Mouse (Mus musculus) midbrain, embryonic 16.5 days (tissue): ENCODE results near the gene Upf2. TPM values are rescaled to one million over a fixed set of nuclear protein-coding genes. Genes with fewer than 3 reads are reported as not detected.
A peak's percentile ranks its signal among the peaks of the same experiment; 100 is the strongest.

Experiments
- ATAC-seq: fragments of 200-750 bp; cut with Nextera tagmentation; 2 replicates; pipeline ENCODE4 v1.8.0; 2017; ENCODE audit warnings: moderate TSS enrichment
- H3K27ac ChIP-seq: fragments of 300-500 bp; sonication (generic); 2 replicates; pipeline ENCODE4 v1.5.1; 2014; ENCODE audit warnings: mild to moderate bottlenecking, low read length, mixed read lengths
- H3K27me3 ChIP-seq: fragments of 300-500 bp; sonication (generic); 2 replicates; pipeline ENCODE4 v1.6.1; 2014; ENCODE audit warnings: low read depth, low read length, mixed read lengths; ENCODE audit not compliant: control insufficient read depth, insufficient read depth
- H3K36me3 ChIP-seq: fragments of 300-500 bp; sonication (generic); 2 replicates; pipeline ENCODE4 v1.6.1; 2014; ENCODE audit warnings: mild to moderate bottlenecking, low read length, moderate library complexity, mixed read lengths; ENCODE audit not compliant: control insufficient read depth, insufficient read depth
- H3K4me1 ChIP-seq: fragments of 300-500 bp; sonication (generic); 2 replicates; pipeline ENCODE4 v1.6.1; 2014; ENCODE audit warnings: mild to moderate bottlenecking, low read length, mixed read lengths; ENCODE audit not compliant: control insufficient read depth, insufficient read depth
- H3K4me2 ChIP-seq: fragments of 300-500 bp; sonication (generic); 2 replicates; pipeline ENCODE4 v1.6.1; 2014; ENCODE audit warnings: mild to moderate bottlenecking, low read length, mixed read lengths
- H3K4me3 ChIP-seq: fragments of 300-500 bp; sonication (generic); 2 replicates; pipeline ENCODE4 v1.5.1; 2014; ENCODE audit warnings: low read depth, mild to moderate bottlenecking, low read length, moderate library complexity, mixed read lengths
- H3K9ac ChIP-seq: fragments of 300-500 bp; sonication (generic); 2 replicates; pipeline ENCODE4 v1.6.1; 2014; ENCODE audit warnings: low read depth, low read length, mixed read lengths
- H3K9me3 ChIP-seq: fragments of 300-500 bp; sonication (generic); replicated peaks from 2 replicates; pipeline ENCODE4 v1.6.1; 2014; ENCODE audit warnings: mild to moderate bottlenecking, low read length, mixed read lengths; ENCODE audit not compliant: control insufficient read depth, poor library complexity, severe bottlenecking
- WGBS: fragments of 180-500 bp; shearing (Covaris S2); extraction: QIAGEN DNeasy Blood & Tissue Kit; methylation state at CpG from one replicate; pipeline ENCODE4 v1.1.7; 2014; 5-methylcytosine and 5-hydroxymethylcytosine counted together
- polyA plus RNA-seq: library from polyadenylated mRNA; unstranded; fragments of >200 nt; fragmentation: Nextera tagmentation; extraction: Ambion mirVana; gene quantifications from 2 replicates; pipeline ENCODE4 v1.2.1, GENCODE M21; 2015

The Upf2 gene
- polyA plus RNA-seq, 1 experiment from 2014 or later: 8.0 TPM

- no peaks in the 10 kb centered on the region for H3K27me3 ChIP-seq
- no peak for ATAC-seq
- no peak overlapping the region for H3K4me3 ChIP-seq
- H3K27ac ChIP-seq: no peak overlapping the region
- H3K4me1 ChIP-seq: no peaks in the 10 kb centered on the region
- H3K9ac ChIP-seq: no peak overlapping the region
- no peak overlapping the region for H3K4me2 ChIP-seq
- peaks cover 9% of the 10 kb centered on the region for H3K36me3 ChIP-seq
- no peaks in the 10 kb centered on the region for H3K9me3 ChIP-seq
- 91% methylated on average over 18 of the region's 18 CpGs for WGBS
These were observed 20.8 kb upstream of the Upf2 start for GRCm38 (mm10) chr2:5930291-5931054.

DNA sequence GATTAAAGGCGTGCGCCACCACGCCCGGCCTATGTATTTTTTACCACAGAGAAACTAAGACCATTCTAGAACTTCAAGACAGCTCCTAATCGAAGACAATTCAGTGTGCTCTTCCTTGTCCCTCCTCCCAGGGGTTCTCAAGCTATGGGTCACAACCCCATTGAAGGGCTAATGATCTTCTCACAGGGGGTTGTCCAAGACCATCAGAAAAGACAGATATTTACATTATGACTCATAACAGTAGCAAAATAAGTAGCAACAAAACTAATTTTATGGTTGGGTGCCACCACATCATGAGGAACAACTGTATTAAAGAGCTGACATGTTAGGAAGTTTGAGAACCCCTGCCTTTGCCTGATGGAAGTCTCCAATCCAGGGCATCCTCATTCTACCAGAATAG is 19.3 kb upstream of the Upf2 start:
- no peaks in the 10 kb centered on the region for H3K4me1 ChIP-seq
- peaks cover 7% of the 10 kb centered on the region for H3K36me3 ChIP-seq
- H3K27ac ChIP-seq: no peak overlapping the region
- no peaks in the 10 kb centered on the region for H3K9me3 ChIP-seq
- WGBS: 95% methylated on average over 5 of the region's 5 CpGs
- H3K4me2 ChIP-seq: no peak overlapping the region
- no peak for ATAC-seq
- H3K9ac ChIP-seq: no peak overlapping the region
- H3K4me3 ChIP-seq: no peak overlapping the region
- no peaks in the 10 kb centered on the region for H3K27me3 ChIP-seq

DNA sequence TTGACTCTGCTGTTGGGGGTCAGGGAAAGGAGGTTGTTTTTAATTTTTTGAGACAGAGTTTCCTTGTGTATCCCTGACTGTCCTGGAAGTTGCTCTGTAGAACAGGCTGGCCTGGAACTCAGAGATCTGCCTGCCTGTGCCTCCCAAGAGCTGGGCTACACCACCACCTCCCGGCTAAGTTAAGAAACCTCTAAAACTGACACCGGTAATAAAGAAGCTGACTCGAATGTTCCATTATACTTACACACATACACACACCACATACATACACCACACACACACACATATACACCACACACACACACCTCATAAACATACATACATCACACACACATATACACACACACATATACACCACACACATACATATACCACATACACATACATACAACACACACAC is 16.3 kb upstream of the Upf2 start:
- Histone ChIP-seq H3K4me1 (0 out of 2 replicates have a peak, but pooled peaks cover 3% of the 10 kb centered on the region), H3K4me2 (no peak overlapping the region), H3K9ac (no peak overlapping the region), H3K36me3 (no peaks in the 10 kb centered on the region), H3K4me3 (no peak overlapping the region), H3K9me3 (no peaks in the 10 kb centered on the region), H3K27ac (no peak overlapping the region), H3K27me3 (no peaks in the 10 kb centered on the region)
- no peak for ATAC-seq
- WGBS: 93% methylated on average over 3 of the region's 3 CpGs

DNA sequence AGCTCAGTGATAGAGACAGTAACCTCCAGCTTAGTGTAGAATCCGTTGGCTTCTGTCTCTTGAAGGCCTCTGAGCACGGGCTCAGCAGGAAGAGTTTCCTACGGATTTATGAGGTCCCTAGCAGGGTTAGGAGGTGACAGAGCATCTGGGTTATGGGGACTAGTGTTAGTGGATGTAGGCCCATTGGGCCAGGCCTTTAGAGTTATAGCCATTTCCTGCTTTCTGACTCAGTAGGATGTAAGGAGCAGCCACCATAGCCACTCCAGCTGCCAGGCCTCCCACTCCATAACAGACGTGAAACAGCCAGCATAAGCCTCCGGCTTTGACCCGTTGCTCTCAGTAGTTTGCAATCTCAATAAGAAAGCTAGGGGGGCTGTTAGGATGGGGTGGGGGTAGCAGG is 15.2 kb upstream of the Upf2 start:
- H3K4me1 ChIP-seq: peaks cover 8% of the 10 kb centered on the region; the same call in 1 of the 2 replicates
- no peak overlapping the region for H3K9ac ChIP-seq
- no peak for ATAC-seq
- H3K36me3 ChIP-seq: no peaks in the 10 kb centered on the region
- no peaks in the 10 kb centered on the region for H3K9me3 ChIP-seq
- no peak overlapping the region for H3K27ac ChIP-seq
- H3K4me2 ChIP-seq: no peak overlapping the region
- no peaks in the 10 kb centered on the region for H3K27me3 ChIP-seq
- WGBS: 80% methylated on average over 6 of the region's 6 CpGs
- H3K4me3 ChIP-seq: no peak overlapping the region

- Histone ChIP-seq H3K9me3 (no peaks in the 10 kb centered on the region), H3K4me2 (no peak overlapping the region), H3K27ac (no peak overlapping the region), H3K27me3 (no peaks in the 10 kb centered on the region), H3K9ac (no peak overlapping the region), H3K4me3 (no peak overlapping the region), H3K4me1 (peaks cover 8% of the 10 kb centered on the region; the same call in 1 of the 2 replicates), H3K36me3 (no peaks in the 10 kb centered on the region)
- ATAC-seq: no peak
- WGBS: 91% methylated on average over 4 of the region's 4 CpGs
These were observed 14.7 kb upstream of the Upf2 start for GRCm38 (mm10) chr2:5936550-5936949.

DNA sequence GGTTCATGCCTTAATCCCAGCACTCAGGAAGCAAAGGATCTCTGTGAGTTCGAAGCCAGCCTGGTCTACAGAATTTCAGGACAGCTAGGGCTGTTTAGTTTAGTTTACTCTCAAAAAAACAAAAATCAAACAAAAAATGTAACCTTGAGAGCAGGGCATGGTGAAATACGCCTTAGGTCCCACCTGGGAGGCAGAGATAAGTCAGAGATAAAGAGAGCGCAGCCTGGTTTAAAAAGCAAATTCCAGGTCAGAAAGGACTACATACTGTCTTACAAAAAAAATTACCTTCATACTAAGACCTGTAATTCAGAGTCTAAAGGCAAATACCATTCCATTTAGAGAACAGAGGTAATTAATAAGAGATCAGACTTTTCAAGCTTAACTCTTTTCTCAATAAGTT is 11.9 kb upstream of the Upf2 start:
- Histone ChIP-seq H3K4me1 (peaks cover 13% of the 10 kb centered on the region; the same call in 1 of the 2 replicates), H3K27ac (no peak overlapping the region), H3K27me3 (no peaks in the 10 kb centered on the region), H3K9me3 (no peaks in the 10 kb centered on the region), H3K4me2 (no peak overlapping the region), H3K4me3 (no peak overlapping the region), H3K36me3 (no peaks in the 10 kb centered on the region), H3K9ac (no peak overlapping the region)
- 95% methylated on average over 3 of the region's 3 CpGs for WGBS
- ATAC-seq: no peak

GRCm38 (mm10) chr2:5939911-5940310 is 11.4 kb upstream of the Upf2 start:
- H3K4me2 ChIP-seq: no peak overlapping the region
- H3K36me3 ChIP-seq: no peaks in the 10 kb centered on the region
- no peak overlapping the region for H3K27ac ChIP-seq
- H3K9me3 ChIP-seq: no peaks in the 10 kb centered on the region
- 86% methylated on average over 14 of the region's 14 CpGs for WGBS
- no peak overlapping the region for H3K4me3 ChIP-seq
- no peak for ATAC-seq
- H3K9ac ChIP-seq: no peak overlapping the region
- H3K4me1 ChIP-seq: peaks cover 13% of the 10 kb centered on the region; the same call in 1 of the 2 replicates
- no peaks in the 10 kb centered on the region for H3K27me3 ChIP-seq

GRCm38 (mm10) chr2:5940936-5941335 is 10.3 kb upstream of the Upf2 start:
- Histone ChIP-seq H3K9ac (no peak overlapping the region), H3K9me3 (no peaks in the 10 kb centered on the region), H3K27ac (no peak overlapping the region), H3K4me1 (peaks cover 13% of the 10 kb centered on the region; the same call in 1 of the 2 replicates), H3K4me3 (no peak overlapping the region), H3K36me3 (no peaks in the 10 kb centered on the region), H3K27me3 (no peaks in the 10 kb centered on the region), H3K4me2 (no peak overlapping the region)
- WGBS: 94% methylated on average over 9 of the region's 9 CpGs
- no peak for ATAC-seq

DNA sequence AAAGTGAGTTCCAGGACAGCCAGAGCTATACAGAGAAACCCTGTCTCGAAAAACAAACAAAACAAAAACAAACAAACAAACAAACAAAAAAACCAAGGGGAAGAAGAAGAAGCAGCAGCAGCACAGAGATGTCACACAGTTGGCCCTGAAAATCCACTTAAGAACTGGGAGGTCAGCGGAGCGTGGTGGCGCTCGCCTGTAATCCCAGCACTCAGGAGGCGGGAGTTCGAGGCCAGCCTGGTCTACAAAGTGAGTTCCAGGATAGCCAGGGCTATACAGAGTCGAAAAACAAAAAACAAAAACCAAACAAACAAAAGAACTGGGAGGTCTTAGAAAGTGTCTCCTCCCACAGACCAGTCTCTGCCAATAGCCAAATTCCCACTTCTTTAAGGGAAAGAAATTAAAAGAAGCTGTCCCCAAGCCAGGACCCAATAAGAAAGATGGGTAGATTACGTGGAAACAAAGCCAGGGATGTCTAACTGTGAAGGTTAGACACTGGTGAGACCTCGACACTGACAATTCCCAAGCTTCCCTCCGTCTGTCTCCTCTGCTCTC is 9.3 kb upstream of the Upf2 start:
- Histone ChIP-seq H3K36me3 (no peaks in the 10 kb centered on the region), H3K27ac (peak overlapping the region; percentile 61), H3K4me1 (peaks cover 13% of the 10 kb centered on the region; the same call in 1 of the 2 replicates), H3K27me3 (no peaks in the 10 kb centered on the region), H3K9me3 (no peaks in the 10 kb centered on the region), H3K4me3 (peak overlapping the region; percentile 76), H3K9ac (peak overlapping the region; percentile 92), H3K4me2 (peak overlapping the region; percentile 86)
- 55% methylated on average over 11 of the region's 11 CpGs for WGBS
- ATAC-seq: peak; percentile 22; the same call in 1 of the 2 replicates
